Mouse (Mus musculus) hindbrain, embryonic 11.5 days (tissue): ENCODE data around the gene Pld3. TPM values are rescaled to one million over a fixed set of nuclear protein-coding genes. Genes with fewer than 3 reads are reported as not detected.

ENCODE experiments used
- ATAC-seq: fragments of 200-750 bp; cut with Nextera tagmentation; 2 replicates; pipeline ENCODE4 v1.8.0; 2017; ENCODE audit warnings: mild to moderate bottlenecking, moderate TSS enrichment, moderate library complexity; ENCODE audit not compliant: low FRiP score
- DNase-seq: peaks from one replicate; pipeline ENCODE4 v3.0.0-alpha.2; 2015; ENCODE audit warnings: low spot score
- H3K27ac ChIP-seq: fragments of 300-500 bp; sonication (generic); 2 replicates; pipeline ENCODE4 v1.5.1; 2014; ENCODE audit warnings: mild to moderate bottlenecking, low read depth, low read length
- H3K27me3 ChIP-seq: fragments of 300-500 bp; sonication (generic); 2 replicates; pipeline ENCODE4 v1.6.1; 2014; ENCODE audit warnings: mild to moderate bottlenecking, low read length, moderate library complexity, mixed read lengths; ENCODE audit not compliant: control insufficient read depth, insufficient read depth
- H3K36me3 ChIP-seq: fragments of 300-500 bp; sonication (generic); 2 replicates; pipeline ENCODE4 v1.6.1; 2014; ENCODE audit warnings: mild to moderate bottlenecking, low read length, moderate library complexity, mixed read lengths; ENCODE audit not compliant: control insufficient read depth, insufficient read depth
- H3K4me1 ChIP-seq: fragments of 300-500 bp; sonication (generic); replicated peaks from 2 replicates; pipeline ENCODE4 v1.6.1; 2014; ENCODE audit warnings: low read length, mixed read lengths; ENCODE audit not compliant: control insufficient read depth, insufficient read depth
- H3K4me2 ChIP-seq: fragments of 300-500 bp; sonication (generic); replicated peaks from 2 replicates; pipeline ENCODE4 v1.6.1; 2014; ENCODE audit warnings: mild to moderate bottlenecking, low read depth, low read length
- H3K4me3 ChIP-seq: fragments of 300-500 bp; sonication (generic); 2 replicates; pipeline ENCODE4 v1.5.1; 2014; ENCODE audit warnings: low read depth, low read length
- H3K9ac ChIP-seq: fragments of 300-500 bp; sonication (generic); 2 replicates; pipeline ENCODE4 v1.6.1; 2014; ENCODE audit warnings: low read depth, low read length
- H3K9me3 ChIP-seq: fragments of 300-500 bp; sonication (generic); 2 replicates; pipeline ENCODE4 v1.6.1; 2016; ENCODE audit warnings: low read length; ENCODE audit not compliant: control insufficient read depth
- WGBS: fragments of 180-500 bp; shearing (Covaris S2); extraction: QIAGEN DNeasy Blood & Tissue Kit; methylation state at CpG from one replicate; pipeline ENCODE4 v1.1.7; 2014; 5-methylcytosine and 5-hydroxymethylcytosine counted together
- polyA plus RNA-seq: library from polyadenylated mRNA; unstranded; fragments of >200 nt; fragmentation: Nextera tagmentation; extraction: Ambion mirVana; gene quantifications from 2 replicates; pipeline ENCODE4 v1.2.1, GENCODE M21; 2014

Gene Pld3
- polyA plus RNA-seq, 1 experiment from 2014 or later = 72.9 TPM

- WGBS = 41% methylated on average over 4 of the region's 4 CpGs
- no peak for DNase-seq
- H3K27me3 ChIP-seq = no peaks in the 10 kb centered on the region
These were observed 62.8 kb downstream of the Pld3 start for GRCm38 (mm10) chr7:27490227-27490542.

GRCm38 (mm10) chr7:27489270-27489869, 63.6 kb downstream of the Pld3 start:
- no peak overlapping the region for H3K9ac ChIP-seq
- no peak overlapping the region for H3K27ac ChIP-seq
- H3K9me3 ChIP-seq = no peaks in the 10 kb centered on the region
- no peaks in the 10 kb centered on the region for H3K27me3 ChIP-seq
- no peaks in the 10 kb centered on the region for H3K4me1 ChIP-seq
- no peak overlapping the region for H3K4me2 ChIP-seq
- H3K36me3 ChIP-seq = no peaks in the 10 kb centered on the region
- ATAC-seq (no peak), DNase-seq (no peak)
- H3K4me3 ChIP-seq = no peak overlapping the region
- 91% methylated on average over 25 of the region's 25 CpGs for WGBS

More at GRCm38 (mm10) chr7:27490227-27490542, 62.8 kb downstream of the Pld3 start:
- Histone ChIP-seq H3K4me2 (peak overlapping the region; percentile 50), H3K36me3 (no peaks in the 10 kb centered on the region), H3K9me3 (no peaks in the 10 kb centered on the region), H3K27ac (no peak overlapping the region), H3K4me1 (no peaks in the 10 kb centered on the region), H3K4me3 (peak overlapping the region; percentile 29), H3K9ac (peak overlapping the region; percentile 19)
- no peak for ATAC-seq

- peak overlapping the region; percentile 76 for H3K4me3 ChIP-seq
- no peak for ATAC-seq
- H3K36me3 ChIP-seq = no peaks in the 10 kb centered on the region
- no peaks in the 10 kb centered on the region for H3K27me3 ChIP-seq
- H3K27ac ChIP-seq = peak overlapping the region; percentile 83
- peak overlapping the region; percentile 48 for H3K4me2 ChIP-seq
- WGBS = 2% methylated on average over 13 of the region's 13 CpGs
- H3K9me3 ChIP-seq = no peaks in the 10 kb centered on the region
- peak overlapping the region; percentile 70 for H3K9ac ChIP-seq
- no peaks in the 10 kb centered on the region for H3K4me1 ChIP-seq
- no peak for DNase-seq
These were observed 65.2 kb downstream of the Pld3 start for GRCm38 (mm10) chr7:27487740-27488268.

- under 1% methylated on average over 68 of the region's 80 CpGs for WGBS
- no peaks in the 10 kb centered on the region for H3K9me3 ChIP-seq
- H3K4me1 ChIP-seq = no peaks in the 10 kb centered on the region
- peak within 1 kb of the TSS; percentile 76 for H3K4me3 ChIP-seq
- H3K9ac ChIP-seq = peak within 1 kb of the TSS; percentile 70
- peak within 1 kb of the TSS; percentile 48 for H3K4me2 ChIP-seq
- no peaks in the 10 kb centered on the region for H3K36me3 ChIP-seq
- H3K27ac ChIP-seq = peak within 1 kb of the TSS; percentile 83
- H3K27me3 ChIP-seq = no peaks in the 10 kb centered on the region
- peak; percentile 97 for ATAC-seq
- DNase-seq = peak; percentile 99
These were observed 66.0 kb downstream of the Pld3 start, which contains the start of gene Sertad1 for GRCm38 (mm10) chr7:27486770-27487697. Gene Sertad1 (plus strand): TSS chr7:27486910.

- no peaks in the 10 kb centered on the region for H3K4me1 ChIP-seq
- H3K27ac ChIP-seq = no peak overlapping the region
These were observed 66.8 kb downstream of the Pld3 start for GRCm38 (mm10) chr7:27486102-27486769.

GRCm38 (mm10) chr7:27483860-27484259, 69.2 kb downstream of the Pld3 start:
- no peak overlapping the region for H3K4me2 ChIP-seq
- no peak overlapping the region for H3K4me3 ChIP-seq
- no peaks in the 10 kb centered on the region for H3K9me3 ChIP-seq
- H3K27ac ChIP-seq = no peak overlapping the region
- H3K9ac ChIP-seq = no peak overlapping the region
- no peaks in the 10 kb centered on the region for H3K27me3 ChIP-seq
- no peaks in the 10 kb centered on the region for H3K36me3 ChIP-seq
- no peak for DNase-seq
- ATAC-seq = no peak
- no peaks in the 10 kb centered on the region for H3K4me1 ChIP-seq
- 74% methylated on average over 4 of the region's 4 CpGs for WGBS

More at GRCm38 (mm10) chr7:27486102-27486769, 66.8 kb downstream of the Pld3 start:
- Histone ChIP-seq H3K4me2 (peak overlapping the region; percentile 37), H3K9ac (no peak overlapping the region; the same call in 1 of the 2 replicates), H3K27me3 (no peaks in the 10 kb centered on the region), H3K36me3 (no peaks in the 10 kb centered on the region), H3K9me3 (no peaks in the 10 kb centered on the region), H3K4me3 (peak overlapping the region; percentile 76)
- ATAC-seq (peak; percentile 17), DNase-seq (no peak)
- WGBS = 7% methylated on average over 13 of the region's 13 CpGs

Other genes with a start within 250 kb of the Pld3 start
- 2.4 and 3.9 TPM in 2 replicates for gene Ltbp4, start 215.5 kb downstream of the Pld3 start, polyA plus RNA-seq
- 51.5 and 56.7 TPM in 2 replicates for gene Shkbp1, start 197.2 kb downstream of the Pld3 start, polyA plus RNA-seq
- 0.33 and 0.57 TPM in 2 replicates for gene Gm20479, start 195.8 kb downstream of the Pld3 start, polyA plus RNA-seq
- gene Sptbn4, start 105.5 kb downstream of the Pld3 start, polyA plus RNA-seq = 0.20 and 0.57 TPM in 2 replicates
- 34.8 and 35.4 TPM in 2 replicates for gene Blvrb, start 105.2 kb downstream of the Pld3 start, polyA plus RNA-seq
- gene Sertad3, start 79.5 kb downstream of the Pld3 start, polyA plus RNA-seq = 20.7 and 22.2 TPM in 2 replicates
- 18.4 and 21.0 TPM in 2 replicates for gene Sertad1, start 66.3 kb downstream of the Pld3 start, polyA plus RNA-seq
- 0.53 and 1.0 TPM in 2 replicates for gene Prx, start 53.9 kb downstream of the Pld3 start, polyA plus RNA-seq
- 0.21 and 0.96 TPM in 2 replicates for gene Hipk4, start 30.0 kb downstream of the Pld3 start, polyA plus RNA-seq
- 22.4 and 24.5 TPM in 2 replicates for gene 2310022A10Rik, start within 50 bp of the Pld3 start, polyA plus RNA-seq
- 67.5 and 71.7 TPM in 2 replicates for gene Akt2, start 38.3 kb upstream of the Pld3 start, polyA plus RNA-seq
- 11.2 and 13.4 TPM in 2 replicates for gene Ttc9b, start 100.7 kb upstream of the Pld3 start, polyA plus RNA-seq
- gene Map3k10, start 121.4 kb upstream of the Pld3 start, polyA plus RNA-seq = 6.2 and 8.8 TPM in 2 replicates
- gene Zfp607b, start 136.1 kb upstream of the Pld3 start, polyA plus RNA-seq = 7.3 and 8.5 TPM in 2 replicates
- gene Zfp60, start 178.2 kb upstream of the Pld3 start, polyA plus RNA-seq = 90.6 and 93.9 TPM in 2 replicates